Mouse (Mus musculus) MEL (cell line): Measurements from ENCODE around the gene Rnase4. TPM values are rescaled to one million over a fixed set of nuclear protein-coding genes. Genes with fewer than 3 reads are reported as not detected.

Experiments used
- DNase-seq: peaks from one replicate; pipeline ENCODE4 v3.0.0; 2011; ENCODE audit warnings: low read depth, low spot score
- H3K27ac ChIP-seq: 2 replicates; pipeline ENCODE4 v1.5.1; 2012; ENCODE audit warnings: low read depth, mild to moderate bottlenecking, control low read depth, low read length, moderate library complexity; ENCODE audit not compliant: control insufficient read depth
- H3K27me3 ChIP-seq, 2 experiments: fragments of 150-350 bp in 1 of 2; sonication (generic) in 1 of 2; 2 replicates each; pipeline ENCODE4 v1.6.1; 2012; ENCODE audit warnings: low read length in 2 of 2, mild to moderate bottlenecking in 2 of 2, improper control_type of control experiment in 1 of 2, moderate library complexity in 1 of 2; ENCODE audit not compliant: insufficient read depth in 2 of 2, control insufficient read depth in 1 of 2
- H3K36me3 ChIP-seq, 2 experiments: 2 replicates each; pipeline ENCODE4 v1.6.1; 2012 to 2014; ENCODE audit warnings: low read length in 2 of 2, improper control_type of control experiment in 1 of 2, inconsistent platforms in 1 of 2, mild to moderate bottlenecking in 1 of 2; ENCODE audit not compliant: insufficient read depth in 2 of 2, control insufficient read depth in 1 of 2
- H3K4me1 ChIP-seq, 2 experiments: fragments of 150-350 bp in 1 of 2; sonication (generic) in 1 of 2; 2 replicates each; pipeline ENCODE4 v1.6.1; 2012; ENCODE audit warnings: low read length in 2 of 2, improper control_type of control experiment in 1 of 2, mild to moderate bottlenecking in 1 of 2; ENCODE audit not compliant: insufficient read depth in 2 of 2, control insufficient read depth in 1 of 2
- H3K4me3 ChIP-seq, 2 experiments: fragments of 150-350 bp in 1 of 2; sonication (generic) in 1 of 2; 2 replicates each; pipeline ENCODE4 v1.5.1; 2012; ENCODE audit warnings: low read depth in 2 of 2, low read length in 2 of 2, mild to moderate bottlenecking in 2 of 2, moderate library complexity in 2 of 2, control low read depth in 1 of 2, improper control_type of control experiment in 1 of 2; ENCODE audit not compliant: control insufficient read depth in 1 of 2, insufficient read depth in 1 of 2
- H3K79me2 ChIP-seq: 2 replicates; pipeline ENCODE4 v1.6.1; 2012; ENCODE audit warnings: mild to moderate bottlenecking, low read length, moderate library complexity; ENCODE audit not compliant: control insufficient read depth, poor library complexity, insufficient read depth
- H3K9ac ChIP-seq: 2 replicates; pipeline ENCODE4 v1.6.1; 2012; ENCODE audit warnings: low read depth, mild to moderate bottlenecking, control low read depth, low read length, moderate library complexity; ENCODE audit not compliant: control insufficient read depth, poor library complexity, severe bottlenecking
- H3K9me3 ChIP-seq: fragments of 150-350 bp; sonication (generic); replicated peaks from 2 replicates; pipeline ENCODE4 v1.6.1; 2012; ENCODE audit warnings: mild to moderate bottlenecking, low read length, improper control_type of control experiment, moderate library complexity; ENCODE audit not compliant: insufficient read depth
- CHD1 ChIP-seq: IDR thresholded peaks from 2 replicates; pipeline ENCODE4 v1.6.1; 2012; ENCODE audit warnings: low read depth, mild to moderate bottlenecking, inconsistent platforms, low read length, improper control_type of control experiment
- CHD2 ChIP-seq: IDR thresholded peaks from 2 replicates; pipeline ENCODE4 v1.6.1; 2011; ENCODE audit warnings: low read length, improper control_type of control experiment
- CTCF ChIP-seq, 3 experiments: IDR thresholded peaks in 2 of 3; conservative IDR thresholded peaks in 1 of 3; 2 replicates each; pipeline ENCODE4 v1.5.1; 2011 to 2012; ENCODE audit warnings: low read length in 3 of 3, low read depth in 2 of 3, mild to moderate bottlenecking in 2 of 3, improper control_type of control experiment in 1 of 3, inconsistent platforms in 1 of 3, mixed read lengths in 1 of 3, moderate library complexity in 1 of 3; ENCODE audit not compliant: control insufficient read depth in 1 of 3, insufficient read depth in 1 of 3, poor library complexity in 1 of 3, severe bottlenecking in 1 of 3
- E2F4 ChIP-seq: IDR thresholded peaks from 2 replicates; pipeline ENCODE4 v1.6.1; 2011; ENCODE audit warnings: low read depth, low read length, improper control_type of control experiment, borderline replicate concordance
- KAT2A ChIP-seq: conservative IDR thresholded peaks from 2 replicates; pipeline ENCODE4 v1.6.1; 2012; ENCODE audit warnings: low read depth, low read length, improper control_type of control experiment, inconsistent platforms
- MAFK ChIP-seq: IDR thresholded peaks from 2 replicates; pipeline ENCODE4 v1.6.1; 2011; ENCODE audit warnings: low read depth, mild to moderate bottlenecking, low read length, improper control_type of control experiment, borderline replicate concordance
- MAX ChIP-seq: IDR thresholded peaks from 2 replicates; pipeline ENCODE4 v1.6.1; 2011; ENCODE audit warnings: low read length, improper control_type of control experiment
- MAZ ChIP-seq: IDR thresholded peaks from 2 replicates; pipeline ENCODE4 v1.6.1; 2012; ENCODE audit warnings: low read depth, mild to moderate bottlenecking, inconsistent platforms, low read length, improper control_type of control experiment
- MXI1 ChIP-seq: IDR thresholded peaks from 2 replicates; pipeline ENCODE4 v1.6.1; 2011; ENCODE audit warnings: mild to moderate bottlenecking, low read depth, low read length, improper control_type of control experiment
- POLR2AphosphoS2 ChIP-seq: IDR thresholded peaks from 2 replicates; pipeline ENCODE4 v1.6.1; 2011; ENCODE audit warnings: low read length, improper control_type of control experiment
- POLR2AphosphoS5 ChIP-seq: IDR thresholded peaks from 2 replicates; pipeline ENCODE4 v1.6.1; 2012; ENCODE audit warnings: low read depth, borderline replicate concordance, mild to moderate bottlenecking, inconsistent platforms, low read length, moderate library complexity, mixed read lengths
- RAD21 ChIP-seq: IDR thresholded peaks from 2 replicates; pipeline ENCODE4 v1.6.1; 2011; ENCODE audit warnings: mild to moderate bottlenecking, low read depth, low read length, improper control_type of control experiment
- SMC3 ChIP-seq: IDR thresholded peaks from 2 replicates; pipeline ENCODE4 v1.6.1; 2011; ENCODE audit warnings: low read depth, low read length, improper control_type of control experiment
- TAL1 ChIP-seq: IDR thresholded peaks from 2 replicates; pipeline ENCODE4 v1.6.1; 2012; ENCODE audit warnings: mild to moderate bottlenecking, inconsistent platforms, low read length, moderate library complexity, mixed read lengths
- USF1 ChIP-seq: IDR thresholded peaks from 2 replicates; pipeline ENCODE4 v1.6.1; 2014; ENCODE audit warnings: low read depth, mild to moderate bottlenecking, inconsistent platforms, low read length, improper control_type of control experiment, moderate library complexity
- USF2 ChIP-seq, 2 experiments: IDR thresholded peaks; 2 replicates each; pipeline ENCODE4 v1.6.1; 2011 to 2012; ENCODE audit warnings: improper control_type of control experiment in 2 of 2, low read length in 2 of 2, borderline replicate concordance in 1 of 2, inconsistent platforms in 1 of 2, low read depth in 1 of 2, mild to moderate bottlenecking in 1 of 2; ENCODE audit not compliant: insufficient read depth in 1 of 2
- ZNF384 ChIP-seq: IDR thresholded peaks from 2 replicates; pipeline ENCODE4 v1.6.1; 2012; ENCODE audit warnings: low read depth, mild to moderate bottlenecking, inconsistent platforms, low read length, improper control_type of control experiment
- polyA plus RNA-seq, 2 experiments: library from polyadenylated mRNA; stranded (reverse) in 1 of 2; unstranded in 1 of 2; fragments of >175 nt in 1 of 2; fragments of >200 nt in 1 of 2; gene quantifications; 2 replicates each; pipeline versions ENCODE4 v1.2.1 to v1.2.4; 2012; ENCODE audit warnings: low replicate concordance in 2 of 2, low read depth in 1 of 2; ENCODE audit not compliant: insufficient read length in 2 of 2, insufficient read depth in 1 of 2, missing spikeins in 1 of 2
- total RNA-seq: library from RNA; depleted of rRNA; stranded (reverse); fragments of 300-350 nt; gene quantifications from 2 replicates; pipeline ENCODE4 v1.2.3, GENCODE M21; 2012

Gene Rnase4
- total and polyA plus RNA-seq, 3 experiments, result 0.18 TPM; not detected in 2

GRCm38 (mm10) chr14:51069617-51070016, 21.3 kb upstream of the Rnase4 start:
- H3K27me3 ChIP-seq, result peaks cover 0 to 3% of the 10 kb centered on the region in 2 experiments; a peak in 1 of 4 replicates
- peaks cover 0 to 3% of the 10 kb centered on the region in 2 experiments; a peak in 1 of 4 replicates for H3K4me1 ChIP-seq
- DNase-seq, result peak; percentile 84
- no peak overlapping the region for H3K27ac ChIP-seq
- no peaks in the 10 kb centered on the region for H3K9me3 ChIP-seq
- no peak overlapping the region for H3K4me3 ChIP-seq
- H3K36me3 ChIP-seq, result peaks cover 0 to 3% of the 10 kb centered on the region in 2 experiments; a peak in 1 of 4 replicates
- TF ChIP-seq CTCF (IDR thresholded peaks at IDR 0.05 in 2 of 3, conservative IDR thresholded peaks at IDR 0.05 in 1 of 3; ENCODE audit: control insufficient read depth in 1 of 3, insufficient read depth in 1 of 3, low read depth in 2 of 3, low read length in 3 of 3, poor library complexity in 1 of 3, severe bottlenecking in 1 of 3) (peak; percentile 41 to 71 (median 58)), SMC3 (peak; percentile 49), CHD1 (no peak), RAD21 (peak; percentile 28)
- TF ChIP-seq, all 39 proteins: peak for 3
- Histone ChIP-seq H3K9ac (no peak overlapping the region), H3K79me2 (no peaks in the 10 kb centered on the region)

- peaks cover 0 to 3% of the 10 kb centered on the region in 2 experiments; a peak in 1 of 4 replicates for H3K27me3 ChIP-seq
- no peaks in the 10 kb centered on the region for H3K4me1 ChIP-seq
- no peak for TF ChIP-seq RAD21
- no peak for TF ChIP-seq POLR2AphosphoS2
- TF ChIP-seq MAFK, result no peak
- TF ChIP-seq MAZ, result no peak
- TF ChIP-seq ZNF384, result no peak
- TF ChIP-seq MAX, result no peak
- TF ChIP-seq KAT2A, result no peak
- TF ChIP-seq USF1, result no peak
- no peak for TF ChIP-seq E2F4
- TF ChIP-seq MXI1, result no peak
- no peak for TF ChIP-seq TAL1
- no peak for TF ChIP-seq USF2 (IDR thresholded peaks at IDR 0.05; ENCODE audit: borderline replicate concordance in 1 of 2, insufficient read depth in 1 of 2, low read depth in 1 of 2, low read length in 2 of 2)
- no peak for TF ChIP-seq POLR2AphosphoS5
- TF ChIP-seq SMC3, result no peak
- TF ChIP-seq CHD2, result no peak
- TF ChIP-seq CTCF (IDR thresholded peaks at IDR 0.05 in 2 of 3, conservative IDR thresholded peaks at IDR 0.05 in 1 of 3; ENCODE audit: control insufficient read depth in 1 of 3, insufficient read depth in 1 of 3, low read depth in 2 of 3, low read length in 3 of 3, poor library complexity in 1 of 3, severe bottlenecking in 1 of 3), result no peak
- H3K79me2 ChIP-seq, result no peaks in the 10 kb centered on the region
- H3K4me3 ChIP-seq, result no peak within 1 kb of the TSS
- H3K9me3 ChIP-seq, result no peaks in the 10 kb centered on the region
- no peak within 1 kb of the TSS for H3K27ac ChIP-seq
- H3K9ac ChIP-seq, result no peak within 1 kb of the TSS
- DNase-seq, result no peak
- no peaks in the 10 kb centered on the region for H3K36me3 ChIP-seq
These were observed 16.5 kb upstream of the Rnase4 start, which contains the start of gene Olfr750 for GRCm38 (mm10) chr14:51074335-51074734. Gene Olfr750, minus strand, starts transcription at chr14:51074435.
